Mouse (Mus musculus) induced T-regulatory cell, adult 2 months (primary cell): ENCODE measurements at regions not wholly inside any gene's neighbourhood (a gene's known extent, or its start where the extent isn't known, plus 50 kb on each side); places are given as distances from the start of the nearest gene placed in this dataset.

ENCODE experiments used
- DNase-seq: peaks from one replicate; pipeline ENCODE4 v3.0.0-alpha.2; 2012; ENCODE audit warnings: low read depth

DNA sequence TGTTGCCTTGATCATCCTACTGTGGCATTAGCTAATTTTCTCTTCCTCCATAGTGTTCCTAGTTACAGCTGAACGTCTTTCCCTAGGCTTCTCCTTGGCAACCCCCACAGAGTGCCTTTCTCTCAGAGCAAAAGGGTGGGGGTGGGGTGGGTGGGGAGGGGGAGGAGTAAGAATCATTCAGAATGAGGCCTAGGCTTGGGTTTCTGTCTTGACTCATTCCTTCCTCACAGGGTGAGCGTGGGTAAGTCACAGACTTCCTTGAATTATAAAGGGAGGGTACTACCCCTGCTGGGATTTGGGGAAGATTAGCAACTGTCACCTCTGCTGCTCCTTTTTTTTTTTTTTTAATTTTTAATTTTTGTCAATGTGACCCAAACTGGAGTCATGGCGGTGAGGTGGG is 114.5 kb downstream of the Dhx35 start:
- DNase-seq: no peak

DNA sequence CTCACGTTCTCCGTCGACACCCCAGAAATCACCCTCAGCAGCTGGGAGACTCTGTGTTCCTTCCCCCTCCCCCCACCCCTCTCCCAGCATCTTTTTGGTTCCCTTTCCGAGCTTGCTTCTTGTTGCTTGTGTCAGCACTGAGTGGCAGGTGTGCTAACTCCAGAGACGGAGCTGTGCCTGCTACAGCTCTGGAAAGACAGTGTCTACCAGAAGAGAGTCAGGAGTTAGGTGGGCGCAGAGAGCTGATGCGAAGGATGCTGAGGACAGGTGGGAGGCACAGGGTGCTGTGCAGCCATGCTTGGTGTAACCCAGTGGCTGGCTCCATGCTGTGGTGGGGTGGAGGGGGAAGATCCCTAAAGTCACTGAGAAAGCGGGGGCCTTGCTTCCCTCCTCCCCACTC is 115.7 kb downstream of the Dhx35 start:
- no peak for DNase-seq

DNA sequence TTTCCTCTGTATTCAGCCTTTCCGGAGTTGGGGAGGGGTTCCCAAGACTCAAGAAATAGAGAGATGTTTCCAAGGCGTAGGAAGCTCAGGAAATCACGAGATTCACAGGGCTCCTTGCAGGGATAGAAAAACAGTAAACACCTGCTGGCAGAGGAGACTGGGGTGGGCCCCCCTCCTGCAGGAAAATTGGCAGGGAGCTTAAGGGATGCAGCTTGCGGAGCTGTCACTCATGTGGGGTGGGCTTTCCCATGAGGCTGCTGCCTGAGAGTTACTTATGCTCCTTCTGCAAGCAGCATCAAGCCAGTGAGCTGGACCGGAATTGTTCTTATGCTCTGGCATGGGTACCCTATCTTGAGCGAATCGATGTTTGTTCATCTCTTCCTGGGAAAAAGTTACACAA is 116.6 kb downstream of the Dhx35 start:
- DNase-seq: no peak

DNA sequence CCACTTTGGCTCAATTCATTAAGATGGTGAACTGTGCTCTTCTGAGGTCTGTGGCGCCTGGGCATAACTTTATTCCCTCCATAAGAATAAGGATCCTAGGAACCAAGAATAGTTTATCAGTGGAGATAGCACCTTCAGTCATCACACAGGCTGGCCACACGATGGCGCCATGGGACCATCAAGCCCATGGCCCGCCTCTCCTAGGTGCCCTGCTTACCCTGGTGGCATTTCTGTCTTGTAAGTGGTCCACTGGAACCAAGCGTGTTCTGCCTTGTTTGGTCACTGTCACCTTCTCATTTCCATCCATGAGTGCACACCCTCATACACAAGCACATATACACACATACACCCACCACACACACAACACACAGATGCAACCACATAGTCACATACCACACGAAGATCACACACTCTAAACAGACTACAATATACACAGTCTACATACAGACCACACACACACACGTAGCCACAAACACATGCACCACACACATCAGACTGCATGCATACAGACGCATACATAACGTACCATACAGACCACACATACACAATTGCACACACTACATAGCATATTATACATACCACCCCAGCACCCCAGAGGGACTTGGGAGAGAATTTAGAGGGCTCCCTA is 118.1 kb downstream of the Dhx35 start:
- DNase-seq: peak; percentile 32

DNA sequence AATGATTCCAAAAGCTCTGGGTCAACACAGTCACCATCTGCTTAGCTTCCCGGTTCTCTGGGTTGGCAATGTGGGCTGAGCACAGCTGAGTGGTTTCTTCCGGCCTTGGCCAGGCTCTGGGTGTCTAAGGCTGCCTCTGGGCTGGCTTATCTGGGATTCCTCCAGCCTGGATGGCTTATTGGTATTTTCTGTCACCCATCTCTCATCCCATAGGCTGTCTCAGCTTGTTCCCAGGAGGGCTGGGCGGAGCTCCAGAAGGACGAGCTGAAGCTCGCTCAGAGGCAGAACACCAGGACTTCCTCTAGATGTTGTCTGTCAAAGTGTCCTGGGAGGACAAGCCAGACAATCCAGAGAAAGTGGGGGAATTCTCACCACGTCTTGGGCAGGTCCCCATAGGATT is 122.8 kb downstream of the Dhx35 start:
- no peak for DNase-seq

DNA sequence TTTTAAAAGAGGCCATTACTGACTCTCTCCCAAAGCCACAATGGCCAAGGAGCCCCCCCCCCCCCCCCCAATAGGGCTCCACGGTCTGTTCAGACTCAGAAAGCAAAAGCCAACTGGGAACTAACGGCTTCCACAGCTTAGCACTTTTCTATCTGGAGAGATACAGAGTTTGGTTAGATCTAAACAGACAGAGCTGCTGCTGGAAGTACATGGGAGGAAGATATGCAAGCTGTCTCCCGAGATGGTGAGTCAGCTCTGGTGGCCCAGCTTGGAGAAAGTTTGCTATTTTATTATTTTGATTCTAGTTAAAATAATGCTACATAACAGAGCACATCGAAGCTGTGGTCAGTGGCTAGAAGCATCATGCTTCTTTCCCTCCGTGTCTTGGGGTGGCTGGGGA is 123.7 kb downstream of the Dhx35 start:
- DNase-seq: no peak

DNA sequence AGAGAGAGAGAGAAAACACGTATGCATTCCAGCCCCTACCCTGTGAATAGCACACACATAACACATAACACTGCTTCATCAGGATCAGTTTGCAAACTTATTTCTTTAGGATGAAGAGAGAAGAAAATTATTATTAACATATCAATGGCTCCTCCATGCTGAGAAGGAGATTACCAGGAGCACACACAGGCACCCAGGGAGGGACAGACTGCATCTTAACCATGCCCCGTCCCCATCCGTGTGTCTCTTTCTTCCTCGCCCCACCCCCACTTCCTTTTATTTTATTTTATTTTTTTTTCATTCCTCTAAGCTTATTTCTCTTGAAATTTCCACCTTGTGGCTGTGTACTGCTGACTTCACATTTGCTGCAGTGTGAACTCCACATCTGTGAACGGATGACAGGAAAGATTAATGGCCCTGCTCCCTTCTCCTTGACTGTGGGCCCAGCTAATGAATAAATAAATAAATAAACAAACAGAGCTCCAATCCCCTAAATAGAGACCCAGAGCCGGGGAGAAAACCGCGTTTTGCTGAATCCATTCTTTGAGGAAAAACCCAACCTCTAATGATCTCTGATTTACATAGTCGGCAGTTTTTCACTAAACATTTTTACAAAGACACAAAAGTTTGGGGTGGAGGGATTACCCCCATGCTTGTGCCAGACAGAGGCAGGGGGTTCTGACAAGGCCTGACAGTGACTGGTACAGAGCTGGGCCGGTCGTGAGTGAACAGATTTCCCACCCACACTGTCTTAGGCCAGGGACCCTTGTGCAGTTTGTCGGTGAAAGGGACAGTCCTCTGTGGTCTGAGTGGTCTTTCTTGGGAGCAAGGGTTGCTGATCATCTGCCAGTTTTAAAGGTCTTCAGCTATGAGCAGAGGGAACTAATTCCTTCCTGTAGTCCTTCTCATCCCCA is 127.0 kb downstream of the Dhx35 start:
- no peak for DNase-seq

DNA sequence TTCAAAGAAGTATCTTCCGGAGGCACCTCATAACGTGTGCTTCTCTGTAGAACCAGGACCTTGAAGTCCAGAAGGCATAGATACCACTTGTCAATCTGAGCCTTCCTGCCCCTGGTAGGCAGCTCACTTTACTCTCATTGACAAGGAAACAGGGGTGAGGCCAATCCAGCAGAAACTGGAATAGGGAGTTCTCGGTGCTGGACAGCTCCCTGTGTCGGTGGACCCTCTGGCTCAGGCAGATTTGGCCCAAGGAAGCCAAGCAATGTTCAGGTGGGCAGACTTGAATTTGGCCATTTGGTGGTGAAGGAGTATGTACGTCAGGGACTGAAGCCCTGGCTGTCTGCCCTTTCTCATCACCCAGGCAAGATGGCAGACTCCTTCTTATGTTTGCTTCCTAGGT is 128.2 kb downstream of the Dhx35 start:
- DNase-seq: no peak

DNA sequence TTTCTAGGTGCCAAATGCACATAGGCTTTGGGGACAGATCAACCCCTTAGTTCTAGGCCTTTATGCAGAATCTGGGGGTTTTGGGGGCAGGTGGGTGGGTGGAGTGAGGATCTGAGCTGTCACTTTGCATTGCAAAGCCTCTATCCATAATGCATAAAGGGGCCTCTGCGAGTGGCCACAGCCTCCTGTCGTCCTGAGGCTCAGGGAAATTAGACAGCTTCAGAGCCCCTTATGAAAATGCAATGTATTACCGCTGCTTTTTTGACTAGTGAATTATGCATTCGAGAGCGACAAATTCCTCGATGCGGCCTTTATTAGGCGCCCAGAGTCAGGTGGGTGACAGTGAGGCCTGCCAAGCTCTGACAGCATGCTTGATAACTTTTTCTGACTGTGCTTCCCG is 134.9 kb downstream of the Dhx35 start:
- no peak for DNase-seq

DNA sequence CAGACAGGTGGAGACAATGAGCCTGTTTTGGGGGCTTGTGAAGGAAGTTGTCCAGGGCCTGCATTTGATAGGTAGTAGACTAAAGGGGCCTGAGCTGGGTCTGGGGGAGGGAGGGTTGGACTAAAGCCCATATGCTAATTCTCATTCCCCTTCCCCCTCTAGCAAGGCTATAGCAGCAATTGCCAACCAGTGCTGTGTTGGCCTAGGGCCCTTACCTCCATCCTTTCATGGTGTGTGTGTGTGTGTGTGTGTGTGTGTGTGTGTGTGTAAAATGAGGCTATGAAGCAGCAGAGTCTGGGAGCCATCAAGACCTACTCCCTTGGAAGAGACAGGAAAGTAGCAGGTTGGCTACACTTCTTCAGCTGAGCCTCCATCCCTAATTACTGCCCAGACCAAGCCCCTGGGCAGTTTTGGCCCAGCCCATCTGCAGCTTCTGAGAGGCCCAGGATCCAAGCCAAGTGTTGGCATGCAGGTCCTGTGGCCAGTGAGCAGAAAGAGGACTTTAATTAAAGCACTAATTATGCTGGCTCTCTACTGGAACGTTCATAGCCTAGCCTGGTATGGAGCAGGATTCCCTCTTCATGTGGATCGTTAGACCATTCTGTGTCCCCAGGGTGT is 143.4 kb downstream of the Dhx35 start:
- no peak for DNase-seq

DNA sequence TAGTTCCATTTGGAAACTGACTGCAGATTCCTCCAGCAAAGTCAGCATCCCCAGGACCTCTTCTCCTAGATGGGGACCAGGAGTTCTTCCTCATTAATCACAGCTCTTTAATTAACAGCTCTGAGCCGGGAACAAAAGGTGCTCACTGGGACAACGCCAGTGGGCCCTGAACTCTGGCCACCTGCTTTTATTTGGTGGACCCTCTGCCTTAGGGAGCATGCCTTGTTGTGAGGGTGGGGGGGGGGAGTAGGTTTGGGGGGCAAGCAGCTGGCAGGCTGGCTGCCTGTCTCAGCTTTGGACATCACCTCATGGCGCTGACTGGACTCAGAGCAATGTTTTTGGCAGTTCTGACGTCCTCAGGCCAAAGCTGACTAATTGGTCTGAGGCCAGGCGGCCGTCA is 154.8 kb downstream of the Dhx35 start:
- no peak for DNase-seq

DNA sequence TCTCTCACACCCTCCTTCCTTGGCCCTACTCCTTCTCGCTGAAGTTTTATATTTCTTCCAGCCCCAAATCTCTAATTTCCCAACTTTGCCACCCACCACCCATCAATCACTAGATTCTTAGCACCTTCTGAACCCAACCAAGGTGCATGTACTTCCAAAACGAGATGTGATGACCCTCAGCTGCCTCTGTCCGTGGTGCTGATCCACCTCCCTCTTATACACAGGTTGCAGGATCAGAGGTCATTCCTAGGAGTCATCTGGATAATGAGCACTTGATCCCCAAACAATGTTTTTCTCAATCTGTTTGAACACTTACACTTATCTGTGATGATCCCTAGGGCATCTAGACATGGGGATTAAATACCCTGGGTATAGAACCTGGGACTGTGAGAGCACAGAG is 156.5 kb downstream of the Dhx35 start:
- no peak for DNase-seq

DNA sequence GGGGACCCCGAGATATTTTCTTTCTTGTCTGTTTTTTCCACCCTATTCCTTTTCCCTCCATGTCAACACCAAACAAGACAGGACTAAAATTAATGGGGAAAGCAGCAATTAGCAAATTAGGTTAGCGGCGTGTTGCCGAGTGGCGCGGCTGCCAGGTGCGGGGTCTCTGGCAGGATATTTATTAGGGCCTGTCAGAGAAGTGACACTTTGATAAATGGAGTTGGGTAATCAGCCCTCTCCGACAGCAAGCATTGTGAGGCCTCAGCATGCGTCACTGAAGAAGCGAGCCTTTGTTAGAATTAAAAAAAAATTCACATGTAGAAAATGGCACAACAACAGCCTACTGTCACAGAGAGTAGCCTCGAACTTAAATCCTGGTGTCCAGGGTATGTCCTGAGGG is 162.3 kb downstream of the Dhx35 start:
- DNase-seq: no peak

DNA sequence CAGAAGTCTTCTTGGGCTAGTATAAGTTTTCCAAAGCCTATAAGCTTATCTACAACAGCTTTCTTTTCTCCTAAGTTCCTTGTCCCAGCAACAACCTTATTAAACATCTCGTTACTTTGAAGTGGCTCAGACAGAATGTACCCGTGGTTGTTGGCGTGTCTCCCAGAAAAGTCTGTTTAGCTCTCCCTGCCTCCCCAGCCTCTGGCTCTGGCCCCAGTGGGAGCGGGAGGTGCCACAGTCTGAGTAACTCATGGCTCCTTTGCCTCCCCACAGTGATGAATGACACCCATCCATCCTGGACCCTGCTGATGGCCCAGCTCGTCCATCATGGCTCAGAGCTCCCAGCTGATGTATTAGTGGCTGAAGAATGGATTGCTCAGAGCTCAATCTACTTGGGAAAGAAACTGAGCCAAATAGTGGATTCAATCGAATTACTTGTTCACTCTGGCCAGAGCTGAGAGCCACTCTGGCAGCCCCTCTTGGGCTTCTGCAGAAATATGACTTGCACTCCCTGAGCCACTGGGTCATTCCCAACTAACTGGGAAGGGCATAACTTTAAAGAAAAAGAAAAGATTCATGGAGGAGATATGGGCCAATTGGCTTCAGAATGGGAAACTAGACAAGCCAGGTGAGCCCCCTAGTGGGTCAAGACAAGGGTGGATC is 170.5 kb downstream of the Dhx35 start:
- no peak for DNase-seq

DNA sequence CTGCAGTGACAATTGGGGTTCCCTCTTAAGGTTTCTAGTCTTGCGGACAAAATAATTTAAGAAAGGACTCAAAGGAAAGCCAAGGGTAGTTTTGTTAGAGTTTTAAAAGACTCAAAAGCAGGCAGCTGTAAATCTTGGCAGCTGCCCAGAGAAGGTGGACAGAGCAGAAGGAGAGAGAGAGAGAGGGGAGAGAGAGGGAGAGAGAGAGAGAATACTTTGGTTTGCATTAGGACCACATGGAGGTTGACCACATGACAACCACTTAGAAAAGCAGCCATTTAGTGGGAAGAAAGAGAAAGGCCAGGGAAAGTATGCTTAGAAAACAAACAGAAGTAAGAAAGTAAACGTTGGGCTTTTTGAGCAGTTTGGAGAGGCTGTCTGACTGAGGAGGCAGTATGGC is 177.6 kb downstream of the Dhx35 start:
- no peak for DNase-seq

DNA sequence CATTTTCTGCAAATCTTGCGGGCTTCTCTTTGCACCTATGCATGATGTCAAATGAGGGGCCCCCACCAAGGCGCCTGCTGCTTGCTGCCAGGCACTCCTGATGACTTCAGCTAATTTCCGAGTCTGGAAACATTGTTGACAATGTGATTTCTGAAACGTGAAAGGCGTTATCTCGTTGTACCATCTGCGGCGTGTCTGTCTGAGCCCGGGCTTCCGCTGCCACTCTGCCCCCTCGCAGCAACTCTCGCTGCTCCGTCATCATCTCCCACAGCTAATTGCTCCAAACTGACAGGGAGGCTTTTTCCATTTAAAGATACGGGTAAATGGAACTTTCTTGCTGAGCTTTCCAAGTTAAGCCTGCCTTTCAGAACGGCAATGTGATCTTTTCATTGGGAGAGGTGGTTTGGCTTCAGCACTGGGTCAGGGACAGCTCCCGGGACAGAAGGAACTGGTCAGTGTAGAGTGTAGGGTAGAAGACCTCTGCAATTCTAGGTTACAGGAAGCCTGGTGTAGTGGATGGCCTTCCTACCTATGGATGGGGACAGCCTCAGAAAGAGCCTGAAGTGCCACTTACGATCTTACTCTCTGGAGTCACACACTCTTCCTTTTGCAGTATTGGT is 191.0 kb downstream of the Dhx35 start:
- no peak for DNase-seq

DNA sequence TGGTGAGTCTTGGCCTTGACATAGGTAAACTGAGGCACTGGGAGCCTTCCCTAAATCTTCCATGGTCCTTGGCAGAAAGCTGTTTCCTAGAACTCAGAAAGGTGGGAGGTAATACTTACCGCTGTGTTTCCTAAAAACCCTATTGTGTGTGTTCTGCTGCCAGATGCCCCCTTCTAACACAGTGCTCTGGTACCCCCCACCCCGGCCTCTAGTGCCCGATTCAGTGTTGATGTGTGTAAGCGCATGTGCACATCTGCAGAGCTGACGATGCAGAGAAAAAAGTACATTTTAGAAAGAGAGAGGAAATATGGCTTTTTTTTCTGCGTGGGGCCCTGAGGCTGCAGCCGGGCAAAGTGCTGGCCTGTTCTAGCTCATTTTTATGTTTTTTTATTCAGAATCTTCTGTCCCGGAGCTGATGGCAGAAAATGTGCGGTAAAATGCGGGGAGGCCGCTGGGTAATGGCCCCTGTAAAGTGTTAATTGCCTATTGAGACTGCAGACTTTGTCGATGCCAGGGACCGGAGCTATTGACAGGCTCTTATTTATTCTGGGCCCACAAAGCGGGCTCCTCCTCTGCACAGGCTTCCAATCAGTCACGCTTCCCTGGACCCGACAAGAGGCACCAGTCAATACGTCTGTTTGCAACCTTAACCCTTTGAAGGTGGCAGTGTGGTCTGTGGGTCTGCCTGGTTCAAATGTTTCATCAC is 208.0 kb downstream of the Dhx35 start:
- no peak for DNase-seq

DNA sequence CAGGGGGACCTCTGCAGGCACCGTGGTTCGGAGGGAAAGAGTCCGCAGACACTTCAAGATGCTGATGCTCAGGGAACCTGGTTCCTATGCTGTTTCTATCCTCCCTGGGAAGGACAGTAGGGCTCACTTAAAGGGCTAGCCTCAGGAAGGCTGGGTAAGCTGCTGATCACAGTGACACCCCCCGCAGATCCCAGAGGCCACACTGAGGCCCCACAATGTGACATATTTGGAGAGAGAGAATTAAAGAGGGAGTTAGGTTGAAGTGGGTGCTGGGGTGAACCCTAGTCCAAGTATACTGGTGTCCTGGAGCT is 208.5 kb downstream of the Dhx35 start:
- no peak for DNase-seq

DNA sequence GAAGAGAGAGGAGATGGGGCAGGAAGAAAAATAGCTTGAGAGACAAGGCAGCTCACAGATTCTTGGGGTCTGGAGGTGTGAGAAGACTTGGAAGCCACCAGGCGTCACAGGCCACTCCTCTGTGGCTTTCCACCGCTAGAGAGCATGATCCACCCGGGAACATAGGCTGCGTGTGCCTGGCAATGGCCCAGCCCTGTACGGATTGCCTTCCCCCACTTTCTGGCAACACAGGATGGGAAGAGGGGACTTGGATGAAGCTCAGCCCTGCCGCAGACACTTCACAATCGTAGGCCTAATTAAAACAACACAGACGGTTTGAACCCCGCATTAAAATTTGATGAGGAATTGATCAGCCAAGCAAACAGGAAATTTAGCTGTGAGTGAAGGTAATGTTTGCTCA is 209.8 kb downstream of the Dhx35 start:
- DNase-seq: no peak

DNA sequence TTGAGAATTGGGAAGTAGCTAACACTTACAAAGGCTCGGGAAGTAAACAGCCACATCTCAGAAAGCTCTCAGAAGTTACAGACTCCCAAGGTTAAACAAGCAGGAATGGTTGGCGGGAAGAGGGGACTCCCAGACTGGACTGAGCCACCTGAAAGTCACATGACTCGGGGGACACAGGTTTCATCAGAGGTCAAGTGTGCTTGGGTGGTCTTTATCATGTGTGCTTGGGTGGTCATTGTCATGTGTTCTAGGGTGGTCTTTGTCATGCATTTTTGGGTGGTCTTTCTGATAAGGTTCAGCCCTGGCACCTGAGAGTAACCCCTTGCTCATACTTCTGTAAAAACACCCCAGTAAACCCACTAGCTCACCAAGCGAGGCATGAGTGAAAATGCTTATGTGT is 218.1 kb downstream of the Dhx35 start:
- no peak for DNase-seq

DNA sequence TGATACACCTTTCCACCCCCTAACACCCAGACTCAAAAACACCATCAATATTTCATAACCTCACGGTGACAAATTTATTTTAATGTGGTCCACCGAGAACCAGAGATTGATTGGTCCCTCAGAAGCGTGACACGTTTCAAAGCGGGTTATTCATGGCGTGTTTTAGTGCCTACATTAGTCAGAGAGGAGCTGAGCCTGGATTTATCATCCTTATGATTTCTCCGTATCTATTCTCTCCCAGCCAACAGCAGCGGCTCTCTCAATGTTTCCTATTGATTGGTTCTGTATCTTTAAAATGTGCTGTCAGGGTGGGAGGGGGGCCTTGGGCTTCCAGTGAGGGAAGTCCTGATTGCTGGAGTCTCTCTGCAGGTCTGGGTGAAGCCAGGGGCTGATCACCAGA is 219.9 kb downstream of the Dhx35 start:
- DNase-seq: no peak
